Mouse (Mus musculus): ENCODE results near the gene Sorcs1. TPM values are rescaled to one million over a fixed set of nuclear protein-coding genes. Genes with fewer than 3 reads are reported as not detected.
A peak's percentile ranks its signal among the peaks of the same experiment; 100 is the strongest.

The Sorcs1 gene
- polyA plus RNA-seq, 1 experiment = 19.7 TPM

- Histone ChIP-seq H3K4me3 (ENCODE audit: insufficient read depth, low read length) (no peak overlapping the region), H3K4me1 (ENCODE audit: control insufficient read depth, insufficient read depth, low read length) (no peaks in the 10 kb centered on the region; the same call in 1 of the 2 replicates), H3K27ac (ENCODE audit: insufficient read depth, low read length) (no peak overlapping the region)
- no peak for TF ChIP-seq POLR2A (IDR thresholded peaks at IDR 0.05; ENCODE audit: extremely low read depth, insufficient read depth, low read length)
- TF ChIP-seq CTCF (IDR thresholded peaks at IDR 0.05; ENCODE audit: extremely low read depth, insufficient read depth, low read length) = 0 out of 2 replicates have a peak, but pooled peaks have one; percentile 4
Observed at GRCm38 (mm10) chr19:50145919-50146318, 532.5 kb downstream of the Sorcs1 start.

- H3K4me3 ChIP-seq (ENCODE audit: insufficient read depth, low read length) = no peak overlapping the region
- H3K4me1 ChIP-seq (ENCODE audit: control insufficient read depth, insufficient read depth, low read length) = no peaks in the 10 kb centered on the region; the same call in 1 of the 2 replicates
- H3K27ac ChIP-seq (ENCODE audit: insufficient read depth, low read length) = no peak overlapping the region
- TF ChIP-seq CTCF (IDR thresholded peaks at IDR 0.05; ENCODE audit: extremely low read depth, insufficient read depth, low read length) = no peak
- TF ChIP-seq POLR2A (IDR thresholded peaks at IDR 0.05; ENCODE audit: extremely low read depth, insufficient read depth, low read length) = no peak
Observed at GRCm38 (mm10) chr19:50141853-50142252, 536.6 kb downstream of the Sorcs1 start.

GRCm38 (mm10) chr19:50134656-50135055 is 543.8 kb downstream of the Sorcs1 start:
- H3K27ac ChIP-seq (ENCODE audit: insufficient read depth, low read length) = no peak overlapping the region
- no peak overlapping the region for H3K4me3 ChIP-seq (ENCODE audit: insufficient read depth, low read length)
- no peaks in the 10 kb centered on the region for H3K4me1 ChIP-seq (ENCODE audit: control insufficient read depth, insufficient read depth, low read length)
- TF ChIP-seq POLR2A (IDR thresholded peaks at IDR 0.05; ENCODE audit: extremely low read depth, insufficient read depth, low read length) (no peak), CTCF (IDR thresholded peaks at IDR 0.05; ENCODE audit: extremely low read depth, insufficient read depth, low read length) (no peak)

- TF ChIP-seq CTCF (IDR thresholded peaks at IDR 0.05; ENCODE audit: extremely low read depth, insufficient read depth, low read length) (no peak), POLR2A (IDR thresholded peaks at IDR 0.05; ENCODE audit: extremely low read depth, insufficient read depth, low read length) (no peak)
- Histone ChIP-seq H3K4me3 (ENCODE audit: insufficient read depth, low read length) (no peak overlapping the region), H3K27ac (ENCODE audit: insufficient read depth, low read length) (no peak overlapping the region), H3K4me1 (ENCODE audit: control insufficient read depth, insufficient read depth, low read length) (no peaks in the 10 kb centered on the region)
Observed at GRCm38 (mm10) chr19:50105842-50106585, 572.4 kb downstream of the Sorcs1 start.

Data from cortical plate, adult 2 months (tissue).